31 mouse cellular contexts compared by ENCODE assay signal in the genomic region with DNA sequence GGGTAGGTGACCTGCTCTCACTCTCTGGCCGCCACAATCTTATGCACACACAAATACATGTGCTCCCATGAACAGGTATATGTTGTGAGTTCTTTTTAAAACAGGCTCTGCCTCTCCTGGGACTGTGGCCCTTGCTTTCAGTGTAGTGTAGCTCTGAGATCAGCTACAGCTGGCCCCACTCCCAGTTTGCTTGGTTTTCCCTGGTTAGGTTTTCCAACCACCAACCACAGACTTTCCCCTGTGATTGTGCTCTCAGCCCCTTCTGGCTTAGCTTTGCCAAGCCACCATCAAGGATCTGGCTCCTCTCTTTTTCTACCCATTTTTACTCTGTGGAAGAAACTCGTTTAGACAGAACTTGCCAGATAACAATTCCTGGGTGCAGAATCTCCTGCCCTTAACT. TPM values are rescaled to one million over a fixed set of nuclear protein-coding genes. Genes with fewer than 3 reads are reported as not detected.
DNase-seq lines count a peak whose midpoint lies in the region; ATAC-seq lines count a peak whose summit lies in the region.
"Had no signal": no experiment of that assay in that cellular context is flagged by ENCODE, and none has a peak within 500 bp of the region (broad histone marks: within the 10 kb centered on the region; RNA-seq: fewer than 3 reads in every experiment).

No protein-coding gene starts in this region.

- no peak for DNase-seq in embryonic facial prominence, embryonic 10.5 days (ENCODE audit: low spot score)
- peak; percentile 26 for DNase-seq in 3134 (ENCODE audit: extremely low read depth, insufficient read length, low spot score)
- peak; percentile 30 for DNase-seq in Muller cell, postnatal 12 days (ENCODE audit: inconsistent ontology term)
- no peak for DNase-seq in heart, postnatal 25 days (ENCODE audit: low spot score)
- DNase-seq in heart, adult 8-10 months (ENCODE audit: low spot score): no peak
- DNase-seq: adrenal gland, adult 2 months; adrenal gland, postnatal 10 days; adrenal gland, postnatal 25 days; B cell, adult 2 months; cerebellum, adult 11 months; cerebellum, adult 18-20 months; cerebellum, adult 8-10 months; cerebellum, adult 9-11 months; cerebellum, postnatal 14 days; cerebellum, postnatal 36 days; embryo, embryonic 11 days had no signal

- no peaks in the 10 kb centered on the region for H3K9me3 ChIP-seq in embryonic facial prominence, embryonic 13.5 days
- H3K9me3 ChIP-seq in embryonic facial prominence, embryonic 10.5 days: no peaks in the 10 kb centered on the region
- no peaks in the 10 kb centered on the region for H3K9me3 ChIP-seq in embryonic facial prominence, embryonic 15.5 days (replicated peaks)
- H3K9me3 ChIP-seq in forebrain, embryonic 16.5 days (ENCODE audit: control insufficient read depth, low read length): no peaks in the 10 kb centered on the region
- H3K9me3 ChIP-seq: embryonic facial prominence, embryonic 12.5 days; forebrain, embryonic 13.5 days; forebrain, embryonic 15.5 days; G1E had no signal

- H3K4me3 ChIP-seq in embryonic facial prominence, embryonic 13.5 days: no peak overlapping the region
- H3K4me3 ChIP-seq in embryonic facial prominence, embryonic 10.5 days: no peak overlapping the region
- no peak overlapping the region for H3K4me3 ChIP-seq in embryonic facial prominence, embryonic 15.5 days (replicated peaks)
- no peak overlapping the region for H3K4me3 ChIP-seq in forebrain, embryonic 16.5 days (replicated peaks; ENCODE audit: low read length)
- H3K4me3 ChIP-seq: embryonic facial prominence, embryonic 12.5 days; erythroblast, embryonic 14.5 days; forebrain, embryonic 13.5 days; forebrain, embryonic 15.5 days had no signal

- H3K27ac ChIP-seq in embryonic facial prominence, embryonic 13.5 days: peak overlapping the region; percentile 62; the same call in 1 of the 2 replicates
- no peak overlapping the region for H3K27ac ChIP-seq in embryonic facial prominence, embryonic 10.5 days (replicated peaks)
- no peak overlapping the region for H3K27ac ChIP-seq in embryonic facial prominence, embryonic 15.5 days (replicated peaks)
- H3K27ac ChIP-seq in forebrain, embryonic 16.5 days (ENCODE audit: low read length): no peak overlapping the region
- H3K27ac ChIP-seq: embryonic facial prominence, embryonic 12.5 days; forebrain, embryonic 13.5 days; forebrain, embryonic 15.5 days had no signal

- H3K4me1 ChIP-seq in embryonic facial prominence, embryonic 13.5 days: no peaks in the 10 kb centered on the region
- H3K4me1 ChIP-seq in embryonic facial prominence, embryonic 10.5 days: no peaks in the 10 kb centered on the region
- H3K4me1 ChIP-seq in embryonic facial prominence, embryonic 15.5 days: no peaks in the 10 kb centered on the region
- H3K4me1 ChIP-seq in forebrain, embryonic 16.5 days (replicated peaks; ENCODE audit: control insufficient read depth, insufficient read depth, low read length): no peaks in the 10 kb centered on the region
- H3K4me1 ChIP-seq: embryonic facial prominence, embryonic 12.5 days; forebrain, embryonic 13.5 days; forebrain, embryonic 15.5 days had no signal

- intact Hi-C loops in heart, postnatal 25 days (cut with DNase I): no loop called here

- H3K36me3 ChIP-seq in embryonic facial prominence, embryonic 13.5 days: no peaks in the 10 kb centered on the region
- H3K36me3 ChIP-seq in embryonic facial prominence, embryonic 10.5 days (replicated peaks): no peaks in the 10 kb centered on the region
- H3K36me3 ChIP-seq in embryonic facial prominence, embryonic 15.5 days: no peaks in the 10 kb centered on the region
- no peaks in the 10 kb centered on the region for H3K36me3 ChIP-seq in forebrain, embryonic 16.5 days (ENCODE audit: control insufficient read depth, insufficient read depth)
- H3K36me3 ChIP-seq: embryonic facial prominence, embryonic 12.5 days; forebrain, embryonic 15.5 days had no signal

- no peak overlapping the region for H3K4me2 ChIP-seq in embryonic facial prominence, embryonic 13.5 days
- no peak overlapping the region for H3K4me2 ChIP-seq in embryonic facial prominence, embryonic 15.5 days (replicated peaks)
- H3K4me2 ChIP-seq in forebrain, embryonic 16.5 days (ENCODE audit: low read length): no peak overlapping the region
- H3K4me2 ChIP-seq: embryonic facial prominence, embryonic 12.5 days; forebrain, embryonic 13.5 days; forebrain, embryonic 15.5 days had no signal

- no peak overlapping the region for H3K9ac ChIP-seq in embryonic facial prominence, embryonic 13.5 days
- H3K9ac ChIP-seq in embryonic facial prominence, embryonic 15.5 days: no peak overlapping the region
- H3K9ac ChIP-seq in forebrain, embryonic 16.5 days (replicated peaks; ENCODE audit: low read depth, low read length): no peak overlapping the region
- H3K9ac ChIP-seq: embryonic facial prominence, embryonic 12.5 days; forebrain, embryonic 13.5 days; forebrain, embryonic 15.5 days had no signal

- 66% methylated on average over 2 of the region's 2 CpGs for WGBS in embryonic facial prominence, embryonic 13.5 days
- 80% methylated on average over 2 of the region's 2 CpGs for WGBS in embryonic facial prominence, embryonic 10.5 days
- WGBS in embryonic facial prominence, embryonic 15.5 days: 65% methylated on average over 2 of the region's 2 CpGs
- WGBS in forebrain, embryonic 16.5 days: 77% methylated on average over 2 of the region's 2 CpGs

- H3K27me3 ChIP-seq in embryonic facial prominence, embryonic 13.5 days: no peaks in the 10 kb centered on the region
- no peaks in the 10 kb centered on the region for H3K27me3 ChIP-seq in embryonic facial prominence, embryonic 10.5 days (replicated peaks; ENCODE audit: low read depth, poor library complexity, severe bottlenecking)
- H3K27me3 ChIP-seq in embryonic facial prominence, embryonic 15.5 days: no peaks in the 10 kb centered on the region
- H3K27me3 ChIP-seq in forebrain, embryonic 16.5 days (replicated peaks; ENCODE audit: control insufficient read depth, insufficient read depth, low read length): no peaks in the 10 kb centered on the region
- H3K27me3 ChIP-seq: CH12.LX; embryonic facial prominence, embryonic 12.5 days; forebrain, embryonic 13.5 days; forebrain, embryonic 15.5 days had no signal

- no peak for ATAC-seq in embryonic facial prominence, embryonic 13.5 days (ENCODE audit: insufficient number of reproducible peaks, insufficient read depth, low FRiP score, low TSS enrichment, low read depth)
- ATAC-seq in embryonic facial prominence, embryonic 15.5 days (ENCODE audit: insufficient number of reproducible peaks, low FRiP score, low TSS enrichment, low read depth): peak; percentile 66; the same call in 1 of the 2 replicates
- ATAC-seq in forebrain, embryonic 16.5 days: no peak
- ATAC-seq: CD4-positive, CD25-positive, alpha-beta regulatory T cell, adult 4 months; forebrain, embryonic 13.5 days; forebrain, embryonic 15.5 days had no signal

RNA-seq across cellular contexts. Expression of gene Oas1e, which starts 8.3 kb away (rescaled TPM):
- not detected in 2 replicates for polyA plus RNA-seq in embryonic facial prominence, embryonic 13.5 days (2015; fragmentation: Nextera tagmentation; extraction: Ambion mirVana)
- polyA plus RNA-seq in embryonic facial prominence, embryonic 10.5 days (2016; fragmentation: Nextera tagmentation; extraction: Ambion mirVana): not detected in 2 replicates
- not detected in 2 replicates for polyA plus RNA-seq in embryonic facial prominence, embryonic 15.5 days (2015; fragmentation: Nextera tagmentation; extraction: Ambion mirVana)
- total RNA-seq in heart, postnatal 25 days (2021): not detected
- polyA plus RNA-seq in forebrain, embryonic 16.5 days (2015; fragmentation: Nextera tagmentation; extraction: Ambion mirVana): not detected in 2 replicates
- total RNA-seq in heart, adult 8-10 months (2022): not detected
- total RNA-seq: adrenal gland, adult 2 months; adrenal gland, postnatal 10 days; adrenal gland, postnatal 25 days; adrenal gland, postnatal 4 days; CH12.LX; common myeloid progenitor, adult 5-6 weeks; G1E had no signal
- polyA plus RNA-seq: adrenal gland, adult 2 months; CD4-positive, CD25-positive, alpha-beta regulatory T cell, adult 4 months; embryonic facial prominence, embryonic 12.5 days; erythroblast, embryonic 14.5 days; forebrain, embryonic 11.5 days; forebrain, embryonic 13.5 days; forebrain, embryonic 15.5 days; frontal cortex, adult 2 months; G1E had no signal

RNA-seq across cellular contexts. Expression of gene Oas1c, which starts 8.7 kb away (rescaled TPM):
- 0.32 and 0.46 TPM in 2 replicates for polyA plus RNA-seq in embryonic facial prominence, embryonic 13.5 days (2015; fragmentation: Nextera tagmentation; extraction: Ambion mirVana)
- polyA plus RNA-seq in embryonic facial prominence, embryonic 10.5 days (2016; fragmentation: Nextera tagmentation; extraction: Ambion mirVana): 0.14 and 0.49 TPM in 2 replicates
- polyA plus RNA-seq in embryonic facial prominence, embryonic 15.5 days (2015; fragmentation: Nextera tagmentation; extraction: Ambion mirVana): 0.34 and 0.65 TPM in 2 replicates
- under 1 TPM; 0.10 to 0.48 TPM for total RNA-seq in heart, postnatal 25 days (2021)
- 0.32 and 0.34 TPM in 2 replicates for polyA plus RNA-seq in forebrain, embryonic 16.5 days (2015; fragmentation: Nextera tagmentation; extraction: Ambion mirVana)
- under 1 TPM; 0.22 to 0.52 (median 0.30) TPM for total RNA-seq in heart, adult 8-10 months (2022)
- polyA plus RNA-seq: erythroblast, embryonic 14.5 days had no signal

RNA-seq across cellular contexts. Expression of gene Oas3, which starts 26.1 kb away (rescaled TPM):
- 0.11 and 0.25 TPM in 2 replicates for polyA plus RNA-seq in embryonic facial prominence, embryonic 13.5 days (2015; fragmentation: Nextera tagmentation; extraction: Ambion mirVana)
- polyA plus RNA-seq in embryonic facial prominence, embryonic 10.5 days (2016; fragmentation: Nextera tagmentation; extraction: Ambion mirVana): 0.06 TPM in 1 of 2 replicates, not detected in the other
- 0.13 and 0.14 TPM in 2 replicates for polyA plus RNA-seq in embryonic facial prominence, embryonic 15.5 days (2015; fragmentation: Nextera tagmentation; extraction: Ambion mirVana)
- total RNA-seq in heart, postnatal 25 days (2021): under 1 TPM; 0.10 to 0.17 TPM
- 0.15 and 0.25 TPM in 2 replicates for polyA plus RNA-seq in forebrain, embryonic 16.5 days (2015; fragmentation: Nextera tagmentation; extraction: Ambion mirVana)
- under 1 TPM in 2 of 4 experiments, not detected in 2; 0.16 to 0.26 TPM for total RNA-seq in heart, adult 8-10 months (2022)

RNA-seq across cellular contexts. Expression of gene Oas1f, which starts 43.6 kb away (rescaled TPM):
- not detected in 2 replicates for polyA plus RNA-seq in embryonic facial prominence, embryonic 13.5 days (2015; fragmentation: Nextera tagmentation; extraction: Ambion mirVana)
- not detected in 2 replicates for polyA plus RNA-seq in embryonic facial prominence, embryonic 10.5 days (2016; fragmentation: Nextera tagmentation; extraction: Ambion mirVana)
- 1.0 and 1.3 TPM in 2 replicates for polyA plus RNA-seq in embryonic facial prominence, embryonic 15.5 days (2015; fragmentation: Nextera tagmentation; extraction: Ambion mirVana)
- total RNA-seq in heart, postnatal 25 days (2021): not detected
- polyA plus RNA-seq in forebrain, embryonic 16.5 days (2015; fragmentation: Nextera tagmentation; extraction: Ambion mirVana): not detected in 2 replicates
- not detected for total RNA-seq in heart, adult 8-10 months (2022)
- total RNA-seq: adrenal gland, adult 2 months; adrenal gland, postnatal 10 days; adrenal gland, postnatal 25 days; adrenal gland, postnatal 4 days; CH12.LX; common myeloid progenitor, adult 5-6 weeks; G1E had no signal
- polyA plus RNA-seq: adrenal gland, adult 2 months; brain, embryonic 14.5 days; CD4-positive, CD25-positive, alpha-beta regulatory T cell, adult 4 months; embryonic facial prominence, embryonic 12.5 days; erythroblast, embryonic 14.5 days; forebrain, embryonic 11.5 days; forebrain, embryonic 13.5 days; forebrain, embryonic 15.5 days; frontal cortex, adult 2 months; G1E had no signal

RNA-seq across cellular contexts. Expression of gene Oas2, which starts 53.9 kb away (rescaled TPM):
- polyA plus RNA-seq in embryonic facial prominence, embryonic 13.5 days (2015; fragmentation: Nextera tagmentation; extraction: Ambion mirVana): 0.21 and 0.38 TPM in 2 replicates
- 0.06 and 0.10 TPM in 2 replicates for polyA plus RNA-seq in embryonic facial prominence, embryonic 10.5 days (2016; fragmentation: Nextera tagmentation; extraction: Ambion mirVana)
- 0.72 and 1.3 TPM in 2 replicates for polyA plus RNA-seq in embryonic facial prominence, embryonic 15.5 days (2015; fragmentation: Nextera tagmentation; extraction: Ambion mirVana)
- under 1 TPM; 0.57 to 0.78 TPM for total RNA-seq in heart, postnatal 25 days (2021)
- polyA plus RNA-seq in forebrain, embryonic 16.5 days (2015; fragmentation: Nextera tagmentation; extraction: Ambion mirVana): 0.27 TPM in 1 of 2 replicates, not detected in the other
- total RNA-seq in heart, adult 8-10 months (2022): 1 to 10 TPM in 1 of 4 experiments, under 1 TPM in 3; 0.62 to 1.0 (median 0.83) TPM
- total RNA-seq: CH12.LX had no signal
- polyA plus RNA-seq: erythroblast, embryonic 14.5 days had no signal

Comparison
In these comparisons a context has a peak if more than half of its experiments do, and no peak if none do; other contexts are left out.
1. DNase-seq: peak in 3134 (single experiment) and Muller cell, postnatal 12 days (single experiment); none in embryonic facial prominence, embryonic 10.5 days (single experiment), heart, postnatal 25 days (single experiment) and heart, adult 8-10 months (single experiment).